8 mouse cellular contexts compared by ENCODE assay signal in the genomic region with DNA sequence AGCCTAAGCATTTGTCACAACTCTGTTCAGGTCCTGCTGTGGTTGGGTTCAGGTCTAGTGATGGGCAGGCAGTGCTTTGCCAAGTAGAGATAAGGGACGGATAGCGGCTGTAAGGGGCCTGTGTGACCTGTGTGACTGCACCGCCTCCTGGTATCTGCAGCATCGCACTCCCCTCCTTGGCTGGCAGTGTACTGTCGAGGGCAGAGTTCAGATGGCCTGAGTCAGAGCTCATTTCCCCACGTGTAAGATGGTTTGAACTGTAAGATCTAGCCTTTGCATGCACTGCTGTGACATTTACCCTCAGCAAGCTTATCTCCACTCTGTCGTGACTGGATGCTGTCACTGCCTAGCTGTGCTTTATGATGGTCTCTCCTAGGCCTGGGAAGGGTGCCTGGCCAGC. TPM values are rescaled to one million over a fixed set of nuclear protein-coding genes. Genes with fewer than 3 reads are reported as not detected.
DNase-seq lines count a peak whose midpoint lies in the region; ATAC-seq lines count a peak whose summit lies in the region.

No protein-coding gene starts in this region.

- 0 out of 2 replicates have a peak overlapping the region, but pooled peaks have one; percentile 59 for H3K9ac ChIP-seq in heart, embryonic 12.5 days
- H3K9ac ChIP-seq in liver, embryonic 12.5 days: no peak overlapping the region
- no peak overlapping the region for H3K9ac ChIP-seq in forebrain, embryonic 15.5 days (replicated peaks)

- H3K4me3 ChIP-seq in heart, embryonic 12.5 days: no peak overlapping the region
- no peak overlapping the region for H3K4me3 ChIP-seq in liver, embryonic 12.5 days
- no peak overlapping the region for H3K4me3 ChIP-seq in forebrain, embryonic 15.5 days

- peaks cover 7% of the 10 kb centered on the region; the same call in 1 of the 2 replicates for H3K36me3 ChIP-seq in heart, embryonic 12.5 days
- 0 out of 2 replicates have a peak, but pooled peaks cover 4% of the 10 kb centered on the region for H3K36me3 ChIP-seq in liver, embryonic 12.5 days
- H3K36me3 ChIP-seq in forebrain, embryonic 15.5 days: no peaks in the 10 kb centered on the region

- peaks cover 93% of the 10 kb centered on the region for H3K4me1 ChIP-seq in heart, embryonic 12.5 days (replicated peaks)
- H3K4me1 ChIP-seq in liver, embryonic 12.5 days: peaks cover 77% of the 10 kb centered on the region
- peaks cover 57% of the 10 kb centered on the region for H3K4me1 ChIP-seq in forebrain, embryonic 15.5 days

- 1% methylated on average over 7 of the region's 7 CpGs for WGBS in heart, embryonic 12.5 days
- WGBS in liver, embryonic 12.5 days (ENCODE audit: insufficient replicate concordance): 3% methylated on average over 7 of the region's 7 CpGs
- 83% methylated on average over 7 of the region's 7 CpGs for WGBS in forebrain, embryonic 15.5 days

- no peaks in the 10 kb centered on the region for H3K9me3 ChIP-seq in heart, embryonic 12.5 days (replicated peaks)
- no peaks in the 10 kb centered on the region for H3K9me3 ChIP-seq in liver, embryonic 12.5 days (replicated peaks)
- no peaks in the 10 kb centered on the region for H3K9me3 ChIP-seq in forebrain, embryonic 15.5 days

- peak overlapping the region; percentile 5; the same call in 1 of the 2 replicates for H3K4me2 ChIP-seq in heart, embryonic 12.5 days
- H3K4me2 ChIP-seq in liver, embryonic 12.5 days: peak overlapping the region; percentile 25
- H3K4me2 ChIP-seq in forebrain, embryonic 15.5 days (replicated peaks): no peak overlapping the region

- H3K27ac ChIP-seq in heart, embryonic 12.5 days (ENCODE audit: poor library complexity, severe bottlenecking): peak overlapping the region; percentile 87
- no peak overlapping the region for H3K27ac ChIP-seq in liver, embryonic 12.5 days
- H3K27ac ChIP-seq in forebrain, embryonic 15.5 days (replicated peaks): no peak overlapping the region

- ATAC-seq in heart, embryonic 12.5 days (ENCODE audit: insufficient number of reproducible peaks, low FRiP score): 0 out of 2 replicates have a peak, but pooled peaks have one; percentile 31
- ATAC-seq in liver, embryonic 12.5 days: peak; percentile 82
- no peak for ATAC-seq in forebrain, embryonic 15.5 days (replicated peaks)
- no peak for ATAC-seq in monocyte, adult 5-6 weeks (replicated peaks; ENCODE audit: insufficient number of reproducible peaks, low FRiP score, low TSS enrichment, poor library complexity, severe bottlenecking)

- H3K27me3 ChIP-seq in heart, embryonic 12.5 days (replicated peaks): no peaks in the 10 kb centered on the region
- H3K27me3 ChIP-seq in liver, embryonic 12.5 days (replicated peaks): no peaks in the 10 kb centered on the region
- H3K27me3 ChIP-seq in forebrain, embryonic 15.5 days: no peaks in the 10 kb centered on the region

- DNase-seq in heart, adult 18-20 months: no peak
- DNase-seq in 416B (ENCODE audit: low read depth): peak; percentile 96
- DNase-seq in adrenal gland, postnatal 36 days: peak; percentile 51 to 55
- DNase-seq in lung, postnatal 36 days: no peak

RNA-seq across cellular contexts. Expression of gene Arhgef7, which starts 48.4 kb away (rescaled TPM):
- polyA plus RNA-seq in heart, embryonic 12.5 days (2016; fragmentation: Nextera tagmentation; extraction: Ambion mirVana): 70.5 and 75.3 TPM in 2 replicates
- 100 to 1,000 TPM in 1 of 2 experiments, 10 to 100 TPM in 1; 96.3 to 113 TPM for total RNA-seq in heart, adult 18-20 months (2021)
- 10 to 100 TPM; 40.7 to 45.5 TPM for total RNA-seq in adrenal gland, postnatal 36 days (2021)
- polyA plus RNA-seq in liver, embryonic 12.5 days (2016; fragmentation: Nextera tagmentation; extraction: Ambion mirVana): 19.1 and 19.5 TPM in 2 replicates
- polyA plus RNA-seq in forebrain, embryonic 15.5 days (2015; fragmentation: Nextera tagmentation; extraction: Ambion mirVana): 77.1 and 86.4 TPM in 2 replicates
- 24.6 to 43.1 TPM (median 27.3 TPM) in 3 replicates for total RNA-seq in monocyte, adult 5-6 weeks (2017)

Comparison
In these comparisons a context has a peak if more than half of its experiments do, and no peak if none do; other contexts are left out.
1. ATAC-seq: peak in heart, embryonic 12.5 days (single experiment) and liver, embryonic 12.5 days (single experiment); none in forebrain, embryonic 15.5 days (single experiment) and monocyte, adult 5-6 weeks (single experiment).
2. DNase-seq: peak in 416B (single experiment) and adrenal gland, postnatal 36 days (2 of 2); none in heart, adult 18-20 months (0 of 2) and lung, postnatal 36 days (single experiment).